Mouse (Mus musculus): ENCODE data around the gene Kcnmb3. TPM values are rescaled to one million over a fixed set of nuclear protein-coding genes. Genes with fewer than 3 reads are reported as not detected.

Kcnmb3 gene
- 0.09 and 0.21 TPM in 2 replicates for polyA plus RNA-seq (2015; fragmentation: Nextera tagmentation; extraction: Ambion mirVana)

GRCm38 (mm10) chr3:32492097-32493090 lies at the start of gene Kcnmb3:
Gene Kcnmb3, minus strand, starts transcription at chr3:32492231.
- DNase-seq (ENCODE audit: low spot score), result no peak

DNA sequence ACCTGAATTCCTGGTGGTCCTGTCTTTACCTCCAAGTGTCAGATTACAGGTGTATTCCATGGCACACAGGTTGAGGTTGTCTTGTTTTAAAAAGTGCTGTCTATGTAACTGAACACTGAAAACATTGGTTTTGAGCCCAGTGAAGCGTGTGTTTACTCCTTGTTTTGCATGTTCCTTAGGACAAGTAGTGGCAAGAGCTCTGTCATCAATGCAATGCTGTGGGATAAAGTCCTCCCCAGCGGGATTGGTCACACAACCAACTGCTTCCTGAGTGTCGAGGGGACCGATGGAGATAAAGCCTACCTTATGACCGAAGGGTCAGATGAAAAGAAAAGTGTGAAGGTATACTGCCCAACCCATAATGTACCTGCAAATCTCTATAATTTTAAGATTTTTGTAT lies 46.1 kb upstream of the Kcnmb3 start:
- DNase-seq (ENCODE audit: low spot score), result no peak

DNA sequence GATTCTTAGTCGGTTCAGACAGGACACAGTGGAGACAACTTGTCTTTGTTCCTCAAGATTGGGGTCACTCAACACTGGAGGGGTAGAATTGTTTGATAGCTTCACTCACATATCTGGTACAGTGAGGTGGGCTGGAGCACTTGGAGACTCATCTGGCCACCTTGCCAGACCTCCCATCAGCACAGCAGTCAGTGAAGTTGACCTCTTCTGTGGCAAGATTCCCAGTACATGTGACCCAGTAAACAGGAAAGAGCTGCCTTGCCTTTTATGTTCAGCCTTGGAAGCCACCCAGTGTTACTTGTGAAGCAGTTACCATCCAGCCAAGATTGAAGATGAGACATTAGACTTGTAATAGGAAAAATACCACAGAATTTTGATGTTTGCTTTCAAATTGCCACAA lies 45.5 kb upstream of the Kcnmb3 start:
- no peak for DNase-seq (ENCODE audit: low spot score)

- no peak for DNase-seq (ENCODE audit: low spot score)
Measured at GRCm38 (mm10) chr3:32535692-32536091, 43.7 kb upstream of the Kcnmb3 start.

- DNase-seq (ENCODE audit: low spot score), result no peak
Measured at GRCm38 (mm10) chr3:32530041-32530440, 38.0 kb upstream of the Kcnmb3 start.

DNA sequence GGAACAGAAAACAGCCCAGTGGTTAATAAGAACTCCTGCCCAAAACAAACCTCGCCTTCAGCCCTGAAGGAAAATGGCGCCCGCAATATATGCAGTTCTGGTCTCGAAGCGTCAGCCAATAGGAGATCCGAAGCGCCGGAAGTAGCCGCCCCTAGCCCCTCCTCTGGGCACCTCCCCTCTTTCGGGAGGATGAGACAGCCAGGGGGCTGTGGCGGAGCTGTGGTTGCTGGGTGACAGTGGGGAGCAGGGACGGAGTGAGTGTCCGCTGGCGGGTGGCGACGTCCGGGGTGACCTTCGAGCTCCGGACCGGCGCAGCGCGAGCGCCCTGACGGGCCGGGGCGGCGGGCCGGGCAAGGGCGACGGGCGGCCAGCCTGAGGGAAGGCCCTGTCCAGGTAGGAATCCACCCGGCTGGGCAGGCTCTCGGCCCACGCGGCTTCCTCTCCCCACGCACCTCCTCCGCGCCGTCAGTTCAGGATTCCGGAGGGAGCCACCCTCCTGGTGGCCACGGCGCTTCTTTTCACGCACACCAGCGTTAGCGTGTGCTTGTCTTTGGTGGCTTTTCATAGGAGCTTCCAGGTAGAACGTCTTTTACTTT lies 37.4 kb upstream of the Kcnmb3 start, which contains the start of gene Mfn1:
TSS of gene Mfn1 (plus strand) at position 163 of the 596 bp plus-strand sequence.
- peak; percentile 95 for DNase-seq (ENCODE audit: low spot score)

GRCm38 (mm10) chr3:32527181-32527580 lies 35.1 kb upstream of the Kcnmb3 start:
- DNase-seq (ENCODE audit: low spot score), result no peak

DNA sequence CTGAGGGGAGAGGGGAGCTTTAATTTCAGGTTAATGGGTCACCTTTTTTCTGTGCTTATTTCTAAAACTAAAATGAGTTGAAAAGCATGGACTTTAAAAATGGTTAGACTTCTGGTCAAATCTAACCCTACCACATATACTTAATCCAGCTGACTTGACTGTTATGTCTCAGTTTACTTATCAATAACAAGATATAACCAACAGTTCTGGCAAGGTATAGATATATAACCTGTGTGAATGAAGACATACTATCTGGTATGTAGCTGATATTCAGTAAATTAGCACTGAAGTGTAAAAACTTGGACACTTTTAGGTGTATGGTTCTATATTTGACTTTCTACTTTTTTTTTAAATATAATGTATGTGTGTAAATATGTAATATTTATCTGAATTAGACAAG lies 21.5 kb upstream of the Kcnmb3 start:
- no peak for DNase-seq (ENCODE audit: low spot score)

DNA sequence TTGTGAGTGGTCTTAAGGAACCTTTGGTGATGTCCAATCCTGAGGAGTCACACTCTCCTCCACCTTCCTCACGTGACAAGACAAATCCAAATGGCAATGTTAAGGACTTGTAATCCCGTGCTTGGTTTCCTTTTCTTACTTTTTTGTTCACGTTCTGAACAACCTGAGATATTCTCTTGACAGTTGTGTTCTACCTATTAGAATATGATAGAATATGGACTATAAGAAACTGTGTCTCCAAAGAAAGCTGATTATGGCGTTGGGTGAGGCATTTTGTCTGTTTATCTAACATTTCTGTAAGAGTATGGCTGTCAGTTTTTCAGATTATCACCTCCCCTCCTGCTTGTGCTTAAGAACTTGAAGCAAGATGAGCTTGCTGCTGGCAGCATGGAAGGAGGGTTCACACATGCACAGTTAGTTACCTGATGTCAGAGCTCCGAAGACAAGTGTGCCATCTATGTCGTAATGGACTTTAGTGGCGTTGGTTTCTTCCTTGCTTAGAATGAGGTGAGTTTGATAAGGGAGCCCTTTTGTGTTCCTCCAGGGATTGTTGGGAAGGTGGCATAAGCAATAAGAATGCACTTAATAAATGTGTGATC lies 20.8 kb upstream of the Kcnmb3 start:
- DNase-seq (ENCODE audit: low spot score), result no peak

DNA sequence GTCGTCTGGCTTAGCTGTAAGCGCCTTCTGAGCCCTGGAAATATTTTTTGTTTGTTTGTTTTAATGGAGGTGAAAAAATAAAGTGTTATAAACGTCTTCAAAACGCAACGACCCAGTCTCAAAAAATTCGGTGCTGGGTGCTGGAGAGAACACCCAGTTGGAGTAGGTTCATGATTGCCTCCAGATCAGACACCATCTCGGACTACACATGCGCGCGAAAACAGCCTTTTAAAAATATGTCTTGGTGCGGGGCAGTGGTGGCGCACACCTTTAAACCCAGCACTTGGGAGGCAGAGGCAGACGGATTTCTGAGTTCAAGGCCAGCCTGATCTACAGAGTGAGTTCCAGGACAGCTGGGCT lies 19.1 kb upstream of the Kcnmb3 start:
- peak; percentile 26 for DNase-seq (ENCODE audit: low spot score)

GRCm38 (mm10) chr3:32510375-32511190 lies 18.6 kb upstream of the Kcnmb3 start:
- peak; percentile 96 for DNase-seq (ENCODE audit: low spot score)

- DNase-seq (ENCODE audit: low spot score), result peak; percentile 19
Measured at GRCm38 (mm10) chr3:32509496-32510374, 17.7 kb upstream of the Kcnmb3 start, which contains the start of gene Zfp639. Gene Zfp639, plus strand, starts transcription at chr3:32510259.

DNA sequence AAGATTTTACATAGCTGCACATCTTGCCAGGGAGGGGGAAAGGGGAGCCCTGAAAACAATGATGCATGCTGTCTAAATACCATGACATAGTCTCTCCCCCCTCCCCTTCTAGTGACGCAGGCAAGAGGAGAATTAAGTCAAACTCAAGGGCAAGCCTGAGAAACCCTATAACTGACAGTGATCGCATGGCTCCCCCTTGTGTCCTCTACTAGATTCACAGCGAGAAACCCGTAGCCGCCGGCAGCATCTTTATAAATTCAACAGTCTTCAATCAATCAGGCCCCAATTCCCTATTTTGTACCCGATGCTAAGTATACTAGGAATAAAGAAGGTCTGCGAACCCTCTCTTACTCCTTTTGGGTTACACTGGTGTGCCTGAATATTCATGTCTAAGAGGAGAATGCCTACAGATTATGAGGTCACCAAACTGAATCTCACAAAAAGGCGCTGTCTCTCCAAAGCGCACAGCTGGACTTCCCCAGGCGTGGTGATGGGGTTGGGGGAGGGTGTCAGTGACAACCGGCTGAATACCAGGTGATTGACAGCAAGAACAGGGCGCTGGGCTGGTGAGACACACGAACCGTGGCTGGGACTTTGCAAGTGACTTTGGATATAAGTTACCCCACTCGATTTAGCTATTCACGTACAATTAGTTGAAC lies 16.8 kb upstream of the Kcnmb3 start:
- DNase-seq (ENCODE audit: low spot score), result peak; percentile 81

DNA sequence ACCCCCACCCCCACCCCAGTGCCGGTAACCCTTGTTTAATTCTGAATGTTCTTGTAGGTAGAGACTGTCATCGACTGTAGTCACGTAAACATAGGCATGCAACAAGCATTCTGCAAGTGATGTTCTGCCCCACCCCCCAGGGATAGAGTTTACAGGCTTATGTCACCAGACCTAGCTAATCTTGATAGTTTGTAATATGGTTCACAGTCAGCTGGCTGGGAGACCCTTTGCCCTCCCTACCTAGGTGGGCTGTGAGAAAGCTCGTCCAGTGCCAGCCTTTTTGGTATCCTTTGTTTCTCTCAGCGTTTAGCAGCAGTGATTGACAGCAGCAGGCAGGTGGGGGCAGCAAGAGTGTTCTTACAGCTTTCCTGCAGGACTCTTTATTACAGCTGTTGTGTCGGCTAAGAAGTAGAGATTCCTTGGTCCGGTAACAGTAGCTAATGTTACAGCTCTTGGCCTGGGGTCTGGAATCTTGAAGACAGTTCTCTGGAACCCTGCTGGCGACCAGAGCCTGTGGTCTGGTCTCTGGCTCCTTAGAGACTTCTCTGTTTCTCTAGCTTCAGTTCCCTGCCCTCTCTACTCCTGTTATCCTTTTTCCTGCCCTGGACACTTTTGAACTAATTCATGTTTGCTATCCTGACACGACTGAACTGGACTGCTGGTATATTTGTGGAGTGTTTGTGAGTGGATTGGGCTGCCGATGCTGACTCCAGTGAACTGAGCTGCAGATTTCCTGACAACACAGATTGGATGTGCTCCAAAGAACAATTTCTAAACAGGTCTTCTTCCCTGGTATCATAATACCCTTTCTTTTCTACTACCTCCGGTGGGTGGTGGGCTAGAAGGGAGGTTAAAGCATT lies 14.6 kb upstream of the Kcnmb3 start:
- DNase-seq (ENCODE audit: low spot score), result no peak

DNA sequence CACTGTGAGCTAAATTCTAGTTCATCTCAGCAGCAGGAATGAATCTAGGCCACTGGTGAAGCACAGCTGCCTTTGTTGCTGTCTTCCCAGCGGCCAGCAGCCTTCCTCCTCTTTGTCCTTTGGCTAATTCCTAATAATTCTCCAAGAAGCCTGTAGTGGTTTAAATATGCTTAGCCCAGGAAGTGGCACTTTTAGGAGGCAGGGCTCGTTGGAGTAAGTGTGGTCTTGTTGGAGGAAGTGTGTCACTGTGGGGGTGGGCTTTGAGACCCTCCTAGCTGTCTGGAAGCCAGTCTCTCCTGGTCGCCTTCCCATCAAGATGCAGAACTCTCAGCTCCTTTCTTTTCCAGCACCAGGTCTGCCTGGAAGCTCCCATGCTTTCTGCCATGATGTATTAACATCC lies 13.8 kb upstream of the Kcnmb3 start:
- no peak for DNase-seq (ENCODE audit: low spot score)

DNA sequence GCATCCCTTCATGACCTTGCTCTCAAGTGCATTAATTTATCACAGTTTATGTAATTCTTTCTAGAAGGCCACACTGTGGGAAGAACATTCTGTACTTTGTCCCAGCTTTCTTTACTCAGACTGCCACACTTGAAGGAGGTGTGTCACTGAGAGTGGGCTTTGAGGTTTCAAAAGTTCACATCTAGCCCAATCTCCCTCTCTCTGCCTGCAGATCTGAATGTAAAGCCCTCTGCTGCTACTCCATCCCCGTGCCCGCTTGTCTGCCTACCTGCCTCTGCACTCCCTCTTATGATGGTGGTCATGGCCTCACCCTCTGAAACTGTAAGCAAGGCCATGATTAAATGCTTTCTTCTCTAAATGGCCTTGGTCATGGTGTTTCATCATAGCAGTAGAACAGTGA lies 8.3 kb upstream of the Kcnmb3 start:
- no peak for DNase-seq (ENCODE audit: low spot score)

- no peak for DNase-seq (ENCODE audit: low spot score)
Measured at GRCm38 (mm10) chr3:32496711-32497070, 4.7 kb upstream of the Kcnmb3 start.

- DNase-seq (ENCODE audit: low spot score), result no peak
Measured at GRCm38 (mm10) chr3:32495856-32496710, 4.1 kb upstream of the Kcnmb3 start.

All from thymus, postnatal 0 days (tissue).